Mouse (Mus musculus) forebrain, embryonic 10.5 days (tissue): Measurements from ENCODE around the gene Dhx34. TPM values are rescaled to one million over a fixed set of nuclear protein-coding genes. Genes with fewer than 3 reads are reported as not detected.

Source experiments
- DNase-seq: peaks from one replicate; pipeline ENCODE4 v3.0.0-alpha.2; 2017; ENCODE audit warnings: low spot score; ENCODE audit errors: extremely low spot score
- H3K27ac ChIP-seq: fragments of 300-500 bp; sonication (generic); 2 replicates; pipeline ENCODE4 v1.5.1; 2016; ENCODE audit warnings: mild to moderate bottlenecking
- H3K27me3 ChIP-seq: fragments of 300-500 bp; sonication (generic); 2 replicates; pipeline ENCODE4 v1.6.1; 2016; ENCODE audit warnings: mild to moderate bottlenecking; ENCODE audit not compliant: poor library complexity, severe bottlenecking
- H3K36me3 ChIP-seq: fragments of 300-500 bp; sonication (generic); replicated peaks from 2 replicates; pipeline ENCODE4 v1.6.1; 2016; ENCODE audit warnings: mild to moderate bottlenecking, moderate library complexity
- H3K4me1 ChIP-seq: fragments of 300-500 bp; sonication (generic); 2 replicates; pipeline ENCODE4 v1.6.1; 2016
- H3K4me3 ChIP-seq: fragments of 300-500 bp; sonication (generic); 2 replicates; pipeline ENCODE4 v1.5.1; 2016; ENCODE audit warnings: mild to moderate bottlenecking, moderate library complexity
- H3K9me3 ChIP-seq: fragments of 300-500 bp; sonication (generic); 2 replicates; pipeline ENCODE4 v1.6.1; 2016; ENCODE audit warnings: mild to moderate bottlenecking, moderate library complexity
- WGBS: fragments of 180-500 bp; shearing (Covaris S2); methylation state at CpG from one replicate; pipeline ENCODE4 v1.1.7; 2016; 5-methylcytosine and 5-hydroxymethylcytosine counted together
- polyA plus RNA-seq: library from polyadenylated mRNA; unstranded; fragments of >200 nt; fragmentation: Nextera tagmentation; extraction: Ambion mirVana; gene quantifications from 2 replicates; pipeline ENCODE4 v1.2.1, GENCODE M21; 2016

The Dhx34 gene
- polyA plus RNA-seq, 1 experiment from 2014 or later: 21.2 TPM

GRCm38 (mm10) chr7:16175542-16175931 is 46.3 kb downstream of the Dhx34 start:
- WGBS: under 1% methylated on average over 10 of the region's 10 CpGs
- Histone ChIP-seq H3K27me3 (peaks cover 6% of the 10 kb centered on the region; the same call in 1 of the 2 replicates), H3K9me3 (no peaks in the 10 kb centered on the region), H3K4me1 (peaks cover 53% of the 10 kb centered on the region), H3K36me3 (peaks cover 30% of the 10 kb centered on the region), H3K4me3 (peak overlapping the region; percentile 84), H3K27ac (peak overlapping the region; percentile 87)
- DNase-seq: no peak

DNA sequence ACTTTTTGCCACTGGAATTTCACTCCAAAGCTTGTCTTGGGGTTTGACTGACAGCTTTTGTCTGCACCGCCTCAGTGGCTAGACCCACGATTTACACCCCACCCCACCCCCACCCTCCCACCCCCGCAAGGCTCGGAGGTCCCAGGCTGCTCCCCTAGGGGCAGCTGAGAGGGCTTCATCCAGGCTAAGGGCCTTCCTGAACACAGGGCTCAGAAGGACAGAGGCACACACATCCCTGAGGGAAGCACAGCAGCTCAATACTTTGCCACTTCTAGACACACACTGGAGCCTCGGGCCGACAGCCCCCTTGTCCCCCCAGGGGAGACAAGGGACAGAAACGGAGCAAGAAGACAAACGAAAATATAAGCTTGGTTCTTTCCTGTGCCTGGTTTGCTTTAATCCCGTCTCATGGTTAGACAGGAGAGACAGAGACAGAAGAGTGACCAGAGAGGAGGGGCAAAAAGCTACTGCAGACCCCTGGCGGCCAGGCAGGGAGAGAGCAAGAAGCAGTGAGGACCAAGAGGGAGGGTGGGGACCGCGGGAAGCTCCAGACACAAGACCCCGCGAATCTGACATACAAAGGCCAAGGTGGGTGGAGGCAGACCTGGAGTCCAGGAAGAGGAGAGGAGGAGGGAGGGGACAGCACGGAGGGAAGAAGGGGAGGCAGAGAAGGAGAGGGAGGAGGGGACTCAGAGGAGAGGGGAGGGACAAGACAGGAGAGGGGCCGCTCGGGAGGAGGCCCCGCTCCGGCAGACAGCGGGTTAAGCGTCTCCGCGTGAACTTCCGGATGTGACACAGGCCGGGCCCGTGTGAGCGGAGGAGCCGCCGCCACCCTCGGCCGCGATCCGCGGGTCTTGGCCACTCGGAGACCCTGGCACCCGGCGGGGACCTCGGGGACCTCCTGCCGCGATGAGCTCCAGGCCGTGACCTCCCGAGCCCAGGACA is 47.0 kb downstream of the Dhx34 start, which contains the start of gene Meis3:
TSS of gene Meis3 (plus strand) at position 494 of the 945 bp plus-strand sequence.
- H3K4me3 ChIP-seq: peak within 1 kb of the TSS; percentile 84
- DNase-seq: peak; percentile 79
- no peaks in the 10 kb centered on the region for H3K9me3 ChIP-seq
- WGBS: under 1% methylated on average over 42 of the region's 42 CpGs
- H3K4me1 ChIP-seq: peaks cover 53% of the 10 kb centered on the region
- H3K27me3 ChIP-seq: peaks cover 6% of the 10 kb centered on the region; the same call in 1 of the 2 replicates
- H3K27ac ChIP-seq: peak within 1 kb of the TSS; percentile 87
- H3K36me3 ChIP-seq: peaks cover 23% of the 10 kb centered on the region

- 0 out of 2 replicates have a peak overlapping the region, but pooled peaks have one; percentile 84 for H3K4me3 ChIP-seq
- DNase-seq: no peak
- WGBS: 65% methylated on average over 5 of the region's 5 CpGs
- H3K27me3 ChIP-seq: peaks cover 6% of the 10 kb centered on the region; the same call in 1 of the 2 replicates
- H3K9me3 ChIP-seq: peaks cover 4% of the 10 kb centered on the region; the same call in 1 of the 2 replicates
- peak overlapping the region; percentile 87 for H3K27ac ChIP-seq
- H3K36me3 ChIP-seq: peaks cover 6% of the 10 kb centered on the region
- H3K4me1 ChIP-seq: peaks cover 53% of the 10 kb centered on the region
Observed at GRCm38 (mm10) chr7:16173146-16173545, 48.7 kb downstream of the Dhx34 start.

DNA sequence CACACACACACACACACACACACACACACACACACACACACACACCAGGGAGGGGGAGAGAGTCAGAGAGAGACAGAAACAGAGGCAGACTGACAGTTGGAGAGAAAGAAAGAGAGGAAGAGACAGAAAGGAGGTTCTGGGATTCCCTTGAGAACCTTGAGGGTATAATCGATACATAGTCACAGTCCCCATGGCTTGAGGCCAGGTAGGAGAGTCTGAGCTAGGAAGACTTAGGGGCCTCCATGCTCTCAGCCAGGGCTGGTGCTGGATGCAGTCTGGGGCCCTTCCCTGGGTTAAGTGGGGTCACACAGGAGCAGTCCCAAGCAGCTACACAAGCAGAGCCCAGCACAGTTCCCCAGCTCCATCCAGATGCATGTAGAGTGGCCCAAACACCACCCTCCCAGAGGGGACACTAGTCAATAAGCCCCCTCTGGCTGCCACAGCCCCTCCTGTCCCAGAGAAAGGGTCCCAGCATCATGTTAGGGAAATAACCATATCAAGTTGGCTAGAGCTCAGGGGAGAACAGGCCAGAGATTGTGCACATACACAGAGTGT is 49.2 kb downstream of the Dhx34 start:
- H3K4me1 ChIP-seq: peaks cover 53% of the 10 kb centered on the region

DNA sequence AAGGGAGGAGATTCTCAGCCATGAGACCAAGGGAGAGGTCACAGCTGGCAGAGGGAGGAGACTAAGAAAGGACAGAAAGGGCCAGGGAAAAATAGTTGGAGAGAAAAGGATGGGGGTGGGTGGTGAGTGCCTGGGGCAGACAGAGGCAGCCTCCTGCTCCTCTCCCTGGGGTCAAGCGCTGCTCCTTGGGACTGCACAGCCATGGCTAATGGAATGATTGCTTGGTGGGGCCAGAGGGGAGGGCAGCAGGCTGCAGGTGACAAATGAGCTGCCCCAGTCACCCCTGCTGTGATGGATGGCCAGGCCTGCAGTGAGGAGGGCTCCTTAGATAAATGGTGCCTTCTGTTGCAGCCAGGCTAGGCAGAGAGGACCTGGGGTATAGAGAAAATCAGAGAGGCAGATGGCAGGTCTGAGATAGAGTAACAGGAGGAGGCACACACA is 49.7 kb downstream of the Dhx34 start:
- H3K27ac ChIP-seq: peak overlapping the region; percentile 87
- peaks cover 53% of the 10 kb centered on the region for H3K4me1 ChIP-seq
- DNase-seq: no peak
- peaks cover 6% of the 10 kb centered on the region; the same call in 1 of the 2 replicates for H3K27me3 ChIP-seq
- H3K36me3 ChIP-seq: no peaks in the 10 kb centered on the region
- peaks cover 9% of the 10 kb centered on the region for H3K9me3 ChIP-seq
- WGBS: 8% methylated on average over 1 of the region's 1 CpGs
- H3K4me3 ChIP-seq: no peak overlapping the region

More for the DNA sequence above, 49.2 kb downstream of the Dhx34 start:
- H3K9me3 ChIP-seq: peaks cover 8% of the 10 kb centered on the region
- no peak overlapping the region; the same call in 1 of the 2 replicates for H3K4me3 ChIP-seq
- H3K36me3 ChIP-seq: peaks cover 1% of the 10 kb centered on the region; the same call in 1 of the 2 replicates
- H3K27ac ChIP-seq: peak overlapping the region; percentile 87
- DNase-seq: no peak
- H3K27me3 ChIP-seq: peaks cover 6% of the 10 kb centered on the region; the same call in 1 of the 2 replicates
- 52% methylated on average over 1 of the region's 1 CpGs for WGBS

DNA sequence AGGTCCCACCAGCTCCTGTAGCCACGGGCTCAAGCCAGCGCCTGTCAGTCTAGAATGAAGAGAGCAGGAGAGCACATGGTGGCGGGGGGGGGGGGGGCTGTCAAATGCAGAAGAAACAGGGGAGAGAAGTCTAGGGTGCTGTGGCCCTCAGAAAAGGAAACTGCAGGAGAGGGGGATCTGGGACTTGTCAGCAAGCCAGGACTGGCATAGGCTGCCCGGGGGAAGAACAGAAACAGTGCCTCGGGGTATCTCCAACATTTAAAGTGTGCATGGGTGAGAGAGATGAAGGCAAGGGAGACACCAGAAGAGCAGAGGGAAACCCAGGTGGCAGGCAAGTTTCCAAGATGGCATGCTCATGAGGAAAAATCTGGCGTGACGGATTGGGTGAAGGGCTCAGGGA is 59.8 kb downstream of the Dhx34 start:
- no peaks in the 10 kb centered on the region for H3K36me3 ChIP-seq
- no peak overlapping the region for H3K27ac ChIP-seq
- DNase-seq: no peak
- H3K4me3 ChIP-seq: no peak overlapping the region
- H3K4me1 ChIP-seq: peaks cover 9% of the 10 kb centered on the region
- H3K9me3 ChIP-seq: peaks cover 4% of the 10 kb centered on the region; the same call in 1 of the 2 replicates
- peaks cover 36% of the 10 kb centered on the region for H3K27me3 ChIP-seq
- 86% methylated on average over 7 of the region's 7 CpGs for whole genome bisulfite sequencing

GRCm38 (mm10) chr7:16161302-16161701 is 60.5 kb downstream of the Dhx34 start:
- peaks cover 36% of the 10 kb centered on the region for H3K27me3 ChIP-seq
- DNase-seq: no peak
- H3K4me1 ChIP-seq: peaks cover 9% of the 10 kb centered on the region
- 89% methylated on average over 9 of the region's 9 CpGs for WGBS
- no peaks in the 10 kb centered on the region for H3K36me3 ChIP-seq
- peaks cover 4% of the 10 kb centered on the region; the same call in 1 of the 2 replicates for H3K9me3 ChIP-seq
- no peak overlapping the region for H3K4me3 ChIP-seq
- H3K27ac ChIP-seq: no peak overlapping the region

- no peak for DNase-seq
- peaks cover 4% of the 10 kb centered on the region; the same call in 1 of the 2 replicates for H3K9me3 ChIP-seq
- WGBS: 57% methylated on average over 3 of the region's 3 CpGs
Observed at GRCm38 (mm10) chr7:16160702-16161101, 61.1 kb downstream of the Dhx34 start.

GRCm38 (mm10) chr7:16158735-16159134 is 63.1 kb downstream of the Dhx34 start:
- WGBS: 7% methylated on average over 39 of the region's 39 CpGs

More at GRCm38 (mm10) chr7:16160702-16161101, 61.1 kb downstream of the Dhx34 start:
- peaks cover 9% of the 10 kb centered on the region for H3K4me1 ChIP-seq
- no peak overlapping the region for H3K4me3 ChIP-seq
- no peaks in the 10 kb centered on the region for H3K36me3 ChIP-seq
- H3K27ac ChIP-seq: no peak overlapping the region
- peaks cover 36% of the 10 kb centered on the region for H3K27me3 ChIP-seq

DNA sequence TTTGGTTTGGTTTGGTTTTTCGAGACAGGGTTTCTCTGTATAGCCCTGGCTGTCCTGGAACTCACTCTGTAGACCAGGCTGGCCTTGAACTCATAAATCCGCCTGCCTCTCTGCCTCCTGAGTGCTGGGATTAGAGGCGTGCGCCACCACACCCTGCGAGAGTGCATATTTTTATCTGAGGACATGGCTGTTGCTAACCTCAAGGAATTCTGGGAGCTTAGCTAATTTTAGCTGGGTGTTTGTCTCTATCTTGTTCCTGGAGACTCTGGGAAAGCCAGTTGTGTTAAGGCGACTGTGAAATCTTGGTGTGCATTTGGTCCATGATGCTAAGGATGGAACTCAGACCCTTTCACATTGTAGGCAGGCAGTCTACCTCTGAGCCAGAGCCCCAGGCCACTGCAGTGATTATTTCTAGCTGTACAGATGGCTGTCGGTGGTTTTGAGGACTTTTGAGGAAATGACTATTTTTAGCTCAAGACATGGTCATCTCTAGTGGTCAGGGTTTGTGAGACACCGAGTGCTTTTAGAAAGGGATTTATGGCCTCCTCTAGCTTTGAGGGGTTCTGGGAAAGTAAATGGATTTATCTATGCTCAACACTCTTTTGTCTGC is 65.6 kb downstream of the Dhx34 start:
- Histone ChIP-seq H3K27ac (no peak overlapping the region), H3K36me3 (no peaks in the 10 kb centered on the region), H3K27me3 (peaks cover 36% of the 10 kb centered on the region), H3K4me1 (peaks cover 9% of the 10 kb centered on the region), H3K4me3 (no peak overlapping the region), H3K9me3 (no peaks in the 10 kb centered on the region; the same call in 1 of the 2 replicates)
- 85% methylated on average over 8 of the region's 8 CpGs for WGBS
- DNase-seq: no peak

More at GRCm38 (mm10) chr7:16158735-16159134, 63.1 kb downstream of the Dhx34 start:
- Histone ChIP-seq H3K27me3 (peaks cover 36% of the 10 kb centered on the region), H3K4me1 (peaks cover 9% of the 10 kb centered on the region), H3K4me3 (peak overlapping the region; percentile 37), H3K27ac (no peak overlapping the region), H3K36me3 (no peaks in the 10 kb centered on the region), H3K9me3 (peaks cover 4% of the 10 kb centered on the region; the same call in 1 of the 2 replicates)
- DNase-seq: no peak

DNA sequence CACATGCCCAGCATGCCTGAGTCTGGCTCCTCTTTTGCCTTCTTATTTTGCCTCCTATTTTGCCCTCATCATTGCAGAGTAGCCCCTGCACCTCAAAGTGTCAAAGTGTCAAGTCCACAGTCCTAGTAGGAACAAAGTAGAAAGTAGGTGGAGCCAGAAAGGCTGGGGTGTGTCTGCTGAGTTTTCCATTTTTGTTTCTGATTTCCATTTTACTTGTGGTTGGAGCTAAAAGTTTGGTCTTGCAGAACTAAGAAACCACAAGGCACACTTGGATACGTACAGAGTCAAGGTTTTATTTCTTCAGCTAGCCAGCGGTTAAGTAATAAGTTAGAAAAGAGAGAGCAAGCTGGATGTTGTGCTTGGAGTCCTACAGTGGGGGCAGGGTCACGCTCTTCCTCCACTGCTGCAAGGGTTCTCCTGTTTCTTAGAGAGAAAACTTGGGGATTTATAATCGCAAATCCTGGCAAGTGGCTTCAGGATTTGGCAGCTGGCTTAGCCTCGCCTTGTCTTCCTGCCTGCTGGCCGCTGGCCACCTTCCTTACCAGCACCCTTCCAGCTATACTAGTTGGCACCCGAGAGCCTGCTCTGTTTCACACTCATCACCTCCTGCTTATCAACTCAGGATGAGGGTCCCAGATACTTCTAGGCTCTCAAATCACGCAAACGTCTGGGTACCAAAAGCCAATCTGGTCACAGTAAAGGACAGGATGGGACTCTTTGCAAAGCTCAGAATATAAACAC is 66.5 kb downstream of the Dhx34 start:
- Histone ChIP-seq H3K4me3 (no peak overlapping the region), H3K27me3 (peaks cover 31% of the 10 kb centered on the region), H3K36me3 (no peaks in the 10 kb centered on the region), H3K9me3 (no peaks in the 10 kb centered on the region), H3K4me1 (peaks cover 9% of the 10 kb centered on the region), H3K27ac (no peak overlapping the region)
- WGBS: 79% methylated on average over 9 of the region's 9 CpGs
- no peak for DNase-seq

DNA sequence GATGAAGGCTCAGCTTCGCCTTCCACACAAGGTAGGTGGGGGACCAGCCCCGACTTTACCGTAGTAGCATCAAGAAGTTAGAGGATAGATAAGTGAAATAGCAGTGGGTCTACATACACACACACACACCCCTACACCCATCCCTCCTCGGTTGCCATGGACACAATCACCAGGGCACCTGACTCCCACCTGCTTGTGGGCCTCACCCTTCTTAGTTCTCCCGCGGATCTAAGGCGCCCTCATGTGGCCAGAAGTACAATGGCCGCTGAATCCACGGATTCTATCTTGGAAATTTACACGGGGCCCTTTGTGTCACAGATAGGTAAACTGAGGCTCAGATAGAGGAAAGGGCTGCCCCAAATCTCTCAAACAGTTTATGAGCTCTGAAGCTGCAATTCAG is 68.3 kb downstream of the Dhx34 start:
- no peak overlapping the region for H3K27ac ChIP-seq
- no peaks in the 10 kb centered on the region for H3K36me3 ChIP-seq
- no peak overlapping the region for H3K4me3 ChIP-seq
- peaks cover 14% of the 10 kb centered on the region for H3K27me3 ChIP-seq
- H3K9me3 ChIP-seq: no peaks in the 10 kb centered on the region
- WGBS: 15% methylated on average over 10 of the region's 10 CpGs
- peak; percentile 61 for DNase-seq
- H3K4me1 ChIP-seq: peaks cover 1% of the 10 kb centered on the region
